Mouse (Mus musculus) MEL (cell line): ENCODE results near the gene Nrxn3. TPM values are rescaled to one million over a fixed set of nuclear protein-coding genes. Genes with fewer than 3 reads are reported as not detected.

Experiments used
- DNase-seq: peaks from one replicate; pipeline ENCODE4 v3.0.0; 2011; ENCODE audit warnings: low read depth, low spot score
- H3K27ac ChIP-seq: 2 replicates; pipeline ENCODE4 v1.5.1; 2012; ENCODE audit warnings: low read depth, mild to moderate bottlenecking, control low read depth, low read length, moderate library complexity; ENCODE audit not compliant: control insufficient read depth
- H3K27me3 ChIP-seq, 2 experiments: fragments of 150-350 bp in 1 of 2; sonication (generic) in 1 of 2; 2 replicates each; pipeline ENCODE4 v1.6.1; 2012; ENCODE audit warnings: low read length in 2 of 2, mild to moderate bottlenecking in 2 of 2, improper control_type of control experiment in 1 of 2, moderate library complexity in 1 of 2; ENCODE audit not compliant: insufficient read depth in 2 of 2, control insufficient read depth in 1 of 2
- H3K36me3 ChIP-seq, 2 experiments: 2 replicates each; pipeline ENCODE4 v1.6.1; 2012 to 2014; ENCODE audit warnings: low read length in 2 of 2, improper control_type of control experiment in 1 of 2, inconsistent platforms in 1 of 2, mild to moderate bottlenecking in 1 of 2; ENCODE audit not compliant: insufficient read depth in 2 of 2, control insufficient read depth in 1 of 2
- H3K4me1 ChIP-seq, 2 experiments: fragments of 150-350 bp in 1 of 2; sonication (generic) in 1 of 2; 2 replicates each; pipeline ENCODE4 v1.6.1; 2012; ENCODE audit warnings: low read length in 2 of 2, improper control_type of control experiment in 1 of 2, mild to moderate bottlenecking in 1 of 2; ENCODE audit not compliant: insufficient read depth in 2 of 2, control insufficient read depth in 1 of 2
- H3K4me3 ChIP-seq, 2 experiments: fragments of 150-350 bp in 1 of 2; sonication (generic) in 1 of 2; 2 replicates each; pipeline ENCODE4 v1.5.1; 2012; ENCODE audit warnings: low read depth in 2 of 2, low read length in 2 of 2, mild to moderate bottlenecking in 2 of 2, moderate library complexity in 2 of 2, control low read depth in 1 of 2, improper control_type of control experiment in 1 of 2; ENCODE audit not compliant: control insufficient read depth in 1 of 2, insufficient read depth in 1 of 2
- H3K79me2 ChIP-seq: 2 replicates; pipeline ENCODE4 v1.6.1; 2012; ENCODE audit warnings: mild to moderate bottlenecking, low read length, moderate library complexity; ENCODE audit not compliant: control insufficient read depth, poor library complexity, insufficient read depth
- H3K9ac ChIP-seq: 2 replicates; pipeline ENCODE4 v1.6.1; 2012; ENCODE audit warnings: low read depth, mild to moderate bottlenecking, control low read depth, low read length, moderate library complexity; ENCODE audit not compliant: control insufficient read depth, poor library complexity, severe bottlenecking
- H3K9me3 ChIP-seq: fragments of 150-350 bp; sonication (generic); replicated peaks from 2 replicates; pipeline ENCODE4 v1.6.1; 2012; ENCODE audit warnings: mild to moderate bottlenecking, low read length, improper control_type of control experiment, moderate library complexity; ENCODE audit not compliant: insufficient read depth
- CHD1 ChIP-seq: IDR thresholded peaks from 2 replicates; pipeline ENCODE4 v1.6.1; 2012; ENCODE audit warnings: low read depth, mild to moderate bottlenecking, inconsistent platforms, low read length, improper control_type of control experiment
- CHD2 ChIP-seq: IDR thresholded peaks from 2 replicates; pipeline ENCODE4 v1.6.1; 2011; ENCODE audit warnings: low read length, improper control_type of control experiment
- CTCF ChIP-seq, 3 experiments: IDR thresholded peaks in 2 of 3; conservative IDR thresholded peaks in 1 of 3; 2 replicates each; pipeline ENCODE4 v1.5.1; 2011 to 2012; ENCODE audit warnings: low read length in 3 of 3, low read depth in 2 of 3, mild to moderate bottlenecking in 2 of 3, improper control_type of control experiment in 1 of 3, inconsistent platforms in 1 of 3, mixed read lengths in 1 of 3, moderate library complexity in 1 of 3; ENCODE audit not compliant: control insufficient read depth in 1 of 3, insufficient read depth in 1 of 3, poor library complexity in 1 of 3, severe bottlenecking in 1 of 3
- EP300 ChIP-seq, 2 experiments: IDR thresholded peaks; 2 replicates each; pipeline ENCODE4 v1.6.1; 2011; ENCODE audit warnings: improper control_type of control experiment in 2 of 2, low read length in 2 of 2, low read depth in 1 of 2, mild to moderate bottlenecking in 1 of 2
- GABPA ChIP-seq: IDR thresholded peaks from 2 replicates; pipeline ENCODE4 v1.6.1; 2012; ENCODE audit warnings: low read depth, mild to moderate bottlenecking, inconsistent platforms, low read length, improper control_type of control experiment, moderate library complexity
- GATA1 ChIP-seq: IDR thresholded peaks from 2 replicates; pipeline ENCODE4 v1.6.1; 2011; ENCODE audit warnings: low read depth, low read length, improper control_type of control experiment
- KAT2A ChIP-seq: conservative IDR thresholded peaks from 2 replicates; pipeline ENCODE4 v1.6.1; 2012; ENCODE audit warnings: low read depth, low read length, improper control_type of control experiment, inconsistent platforms
- MXI1 ChIP-seq: IDR thresholded peaks from 2 replicates; pipeline ENCODE4 v1.6.1; 2011; ENCODE audit warnings: mild to moderate bottlenecking, low read depth, low read length, improper control_type of control experiment
- MYB ChIP-seq: IDR thresholded peaks from 2 replicates; pipeline ENCODE4 v1.6.1; 2011; ENCODE audit warnings: mild to moderate bottlenecking, low read depth, low read length, improper control_type of control experiment
- MYC ChIP-seq: IDR thresholded peaks from 2 replicates; pipeline ENCODE4 v1.6.1; 2011; ENCODE audit warnings: low read depth, mild to moderate bottlenecking, low read length, improper control_type of control experiment, moderate library complexity
- POLR2AphosphoS5 ChIP-seq: IDR thresholded peaks from 2 replicates; pipeline ENCODE4 v1.6.1; 2012; ENCODE audit warnings: low read depth, borderline replicate concordance, mild to moderate bottlenecking, inconsistent platforms, low read length, moderate library complexity, mixed read lengths
- SMC3 ChIP-seq: IDR thresholded peaks from 2 replicates; pipeline ENCODE4 v1.6.1; 2011; ENCODE audit warnings: low read depth, low read length, improper control_type of control experiment
- TAL1 ChIP-seq: IDR thresholded peaks from 2 replicates; pipeline ENCODE4 v1.6.1; 2012; ENCODE audit warnings: mild to moderate bottlenecking, inconsistent platforms, low read length, moderate library complexity, mixed read lengths
- TCF12 ChIP-seq: IDR thresholded peaks from 2 replicates; pipeline ENCODE4 v1.6.1; 2014; ENCODE audit warnings: low read depth, mild to moderate bottlenecking, inconsistent platforms, low read length, improper control_type of control experiment, moderate library complexity
- USF1 ChIP-seq: IDR thresholded peaks from 2 replicates; pipeline ENCODE4 v1.6.1; 2014; ENCODE audit warnings: low read depth, mild to moderate bottlenecking, inconsistent platforms, low read length, improper control_type of control experiment, moderate library complexity
- ZMIZ1 ChIP-seq: IDR thresholded peaks from 2 replicates; pipeline ENCODE4 v1.6.1; 2012; ENCODE audit warnings: low read depth, mild to moderate bottlenecking, inconsistent platforms, low read length, improper control_type of control experiment, moderate library complexity
- ZNF384 ChIP-seq: IDR thresholded peaks from 2 replicates; pipeline ENCODE4 v1.6.1; 2012; ENCODE audit warnings: low read depth, mild to moderate bottlenecking, inconsistent platforms, low read length, improper control_type of control experiment
- polyA plus RNA-seq, 2 experiments: library from polyadenylated mRNA; stranded (reverse) in 1 of 2; unstranded in 1 of 2; fragments of >175 nt in 1 of 2; fragments of >200 nt in 1 of 2; gene quantifications; 2 replicates each; pipeline versions ENCODE4 v1.2.1 to v1.2.4; 2012; ENCODE audit warnings: low replicate concordance in 2 of 2, low read depth in 1 of 2; ENCODE audit not compliant: insufficient read length in 2 of 2, insufficient read depth in 1 of 2, missing spikeins in 1 of 2
- total RNA-seq: library from RNA; depleted of rRNA; stranded (reverse); fragments of 300-350 nt; gene quantifications from 2 replicates; pipeline ENCODE4 v1.2.3, GENCODE M21; 2012

Gene Nrxn3
- total and polyA plus RNA-seq, 3 experiments = not detected

GRCm38 (mm10) chr12:88737081-88737480, 14.4 kb downstream of the Nrxn3 start:
- TF ChIP-seq MYC (no peak), EP300 (IDR thresholded peaks at IDR 0.05; ENCODE audit: low read depth in 1 of 2, low read length in 2 of 2) (no peak), CHD1 (no peak), POLR2AphosphoS5 (no peak), KAT2A (no peak), TAL1 (no peak), MYB (no peak)
- H3K79me2 ChIP-seq = no peaks in the 10 kb centered on the region
- H3K9ac ChIP-seq = no peak overlapping the region
- H3K4me3 ChIP-seq = no peak overlapping the region
- no peaks in the 10 kb centered on the region for H3K27me3 ChIP-seq
- H3K27ac ChIP-seq = no peak overlapping the region
- no peaks in the 10 kb centered on the region for H3K9me3 ChIP-seq
- H3K36me3 ChIP-seq = no peaks in the 10 kb centered on the region
- H3K4me1 ChIP-seq = no peaks in the 10 kb centered on the region
- no peak for DNase-seq

- TF ChIP-seq CHD2 = no peak
- TF ChIP-seq USF1 = no peak
- TF ChIP-seq SMC3 = no peak
- TF ChIP-seq CTCF (IDR thresholded peaks at IDR 0.05 in 2 of 3, conservative IDR thresholded peaks at IDR 0.05 in 1 of 3; ENCODE audit: control insufficient read depth in 1 of 3, insufficient read depth in 1 of 3, low read depth in 2 of 3, low read length in 3 of 3, poor library complexity in 1 of 3, severe bottlenecking in 1 of 3) = no peak
- TF ChIP-seq ZMIZ1 = no peak
- TF ChIP-seq, all 39 proteins: peak for 0
- H3K27me3 ChIP-seq = no peaks in the 10 kb centered on the region
- no peak for DNase-seq
- H3K36me3 ChIP-seq = no peaks in the 10 kb centered on the region
- H3K9ac ChIP-seq = no peak overlapping the region
- no peaks in the 10 kb centered on the region for H3K79me2 ChIP-seq
- no peaks in the 10 kb centered on the region for H3K9me3 ChIP-seq
- no peak overlapping the region for H3K4me3 ChIP-seq
- no peaks in the 10 kb centered on the region for H3K4me1 ChIP-seq
- H3K27ac ChIP-seq = no peak overlapping the region
These were observed 15.9 kb downstream of the Nrxn3 start for GRCm38 (mm10) chr12:88738616-88739015.

DNA sequence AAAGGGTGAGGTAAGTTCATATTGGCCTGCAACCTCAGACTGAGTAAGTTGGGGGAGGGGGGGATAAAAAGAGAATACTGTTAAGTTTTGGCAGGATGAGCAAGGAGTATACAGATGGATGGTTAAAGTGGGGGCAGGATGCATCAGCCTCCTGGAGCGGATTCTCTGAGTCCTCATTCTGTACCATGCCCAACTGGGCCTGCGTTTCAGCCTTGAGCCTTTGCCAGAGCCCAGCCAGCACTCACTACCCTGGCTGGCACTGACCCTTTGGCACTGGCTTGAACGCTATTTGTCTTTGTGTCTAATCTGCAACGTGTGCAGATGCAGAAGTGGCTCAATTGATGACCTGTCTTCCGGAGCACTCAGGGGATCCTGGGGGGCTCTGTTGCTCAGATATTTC, 24.1 kb downstream of the Nrxn3 start:
- no peaks in the 10 kb centered on the region for H3K36me3 ChIP-seq
- no peaks in the 10 kb centered on the region for H3K79me2 ChIP-seq
- no peak overlapping the region for H3K4me3 ChIP-seq
- no peaks in the 10 kb centered on the region for H3K27me3 ChIP-seq
- no peaks in the 10 kb centered on the region for H3K9me3 ChIP-seq
- no peak for TF ChIP-seq USF1
- no peak for TF ChIP-seq GABPA
- no peak for TF ChIP-seq GATA1
- TF ChIP-seq MXI1 = no peak
- TF ChIP-seq POLR2AphosphoS5 = no peak
- no peak for TF ChIP-seq ZNF384
- TF ChIP-seq ZMIZ1 = no peak
- TF ChIP-seq TCF12 = no peak
- TF ChIP-seq, all 39 proteins: peak for 0
- no peak overlapping the region for H3K9ac ChIP-seq
- H3K27ac ChIP-seq = no peak overlapping the region
- no peaks in the 10 kb centered on the region for H3K4me1 ChIP-seq
- DNase-seq = no peak
